Mouse (Mus musculus): ENCODE measurements around the gene Frmd4a. TPM values are rescaled to one million over a fixed set of nuclear protein-coding genes. Genes with fewer than 3 reads are reported as not detected.
"Not testable (repeated sequence)": the region's sequence is repeated elsewhere in the genome, so short reads cannot be mapped to it uniquely, and the experiment has no call there.

The Frmd4a gene
- polyA plus RNA-seq, 1 experiment from 2014 or later = 6.6 TPM

- ATAC-seq = no peak
- Histone ChIP-seq H3K9me3 (ENCODE audit: low read length) (no peaks in the 10 kb centered on the region), H3K4me3 (ENCODE audit: low read depth, low read length) (no peak overlapping the region), H3K4me1 (ENCODE audit: insufficient read depth) (no peaks in the 10 kb centered on the region), H3K36me3 (replicated peaks; ENCODE audit: insufficient read depth, low read length) (peaks cover 57% of the 10 kb centered on the region), H3K4me2 (ENCODE audit: low read depth, low read length) (no peak overlapping the region), H3K27me3 (ENCODE audit: insufficient read depth, low read length) (no peaks in the 10 kb centered on the region), H3K9ac (replicated peaks) (no peak overlapping the region), H3K27ac (ENCODE audit: low read depth) (no peak overlapping the region)
- WGBS (ENCODE audit: insufficient replicate concordance) = 90% methylated on average over 10 of the region's 10 CpGs
- no peak for TF ChIP-seq EP300 (IDR thresholded peaks at IDR 0.05; ENCODE audit: low read depth)
- no peak for TF ChIP-seq CTCF (IDR thresholded peaks at IDR 0.05; ENCODE audit: low read depth)
- DNase-seq = no peak
Observed at GRCm38 (mm10) chr2:4611704-4612103, 594.2 kb downstream of the Frmd4a start.

GRCm38 (mm10) chr2:4614276-4614929 is 596.9 kb downstream of the Frmd4a start:
- not testable (repeated sequence) for H3K9ac ChIP-seq (replicated peaks); H3K27me3 ChIP-seq (ENCODE audit: insufficient read depth, low read length); H3K4me1 ChIP-seq (ENCODE audit: insufficient read depth); H3K27ac ChIP-seq (ENCODE audit: low read depth); DNase-seq; H3K4me2 ChIP-seq (ENCODE audit: low read depth, low read length); H3K4me3 ChIP-seq (ENCODE audit: low read depth, low read length); ATAC-seq; H3K9me3 ChIP-seq (ENCODE audit: low read length)
- peaks cover 35% of the 10 kb centered on the region for H3K36me3 ChIP-seq (replicated peaks; ENCODE audit: insufficient read depth, low read length)
- WGBS (ENCODE audit: insufficient replicate concordance) = 78% methylated on average over 6 of the region's 6 CpGs

- 86% methylated on average over 2 of the region's 2 CpGs for WGBS (ENCODE audit: insufficient replicate concordance)
- H3K27ac ChIP-seq (ENCODE audit: low read depth) = no peak overlapping the region
- no peaks in the 10 kb centered on the region for H3K27me3 ChIP-seq (ENCODE audit: insufficient read depth, low read length)
- peaks cover 31% of the 10 kb centered on the region for H3K36me3 ChIP-seq (replicated peaks; ENCODE audit: insufficient read depth, low read length)
- H3K4me3 ChIP-seq (ENCODE audit: low read depth, low read length) = no peak overlapping the region
- no peak for TF ChIP-seq EP300 (IDR thresholded peaks at IDR 0.05; ENCODE audit: low read depth)
- TF ChIP-seq CTCF (IDR thresholded peaks at IDR 0.05; ENCODE audit: low read depth) = no peak
- H3K4me1 ChIP-seq (ENCODE audit: insufficient read depth) = no peaks in the 10 kb centered on the region
- ATAC-seq = no peak
- DNase-seq = no peak
- no peak overlapping the region for H3K4me2 ChIP-seq (ENCODE audit: low read depth, low read length)
- no peak overlapping the region for H3K9ac ChIP-seq (replicated peaks)
- H3K9me3 ChIP-seq (ENCODE audit: low read length) = no peaks in the 10 kb centered on the region
Observed at GRCm38 (mm10) chr2:4615014-4615546, 597.6 kb downstream of the Frmd4a start.

GRCm38 (mm10) chr2:4616995-4617394 is 599.5 kb downstream of the Frmd4a start:
- no peak for TF ChIP-seq CTCF (IDR thresholded peaks at IDR 0.05; ENCODE audit: low read depth)
- TF ChIP-seq EP300 (IDR thresholded peaks at IDR 0.05; ENCODE audit: low read depth) = no peak
- Histone ChIP-seq H3K4me3 (ENCODE audit: low read depth, low read length) (no peak overlapping the region), H3K9me3 (ENCODE audit: low read length) (no peaks in the 10 kb centered on the region), H3K36me3 (replicated peaks; ENCODE audit: insufficient read depth, low read length) (peaks cover 13% of the 10 kb centered on the region), H3K4me2 (ENCODE audit: low read depth, low read length) (no peak overlapping the region), H3K27ac (ENCODE audit: low read depth) (no peak overlapping the region), H3K27me3 (ENCODE audit: insufficient read depth, low read length) (no peaks in the 10 kb centered on the region), H3K4me1 (ENCODE audit: insufficient read depth) (no peaks in the 10 kb centered on the region), H3K9ac (replicated peaks) (no peak overlapping the region)
- ATAC-seq = no peak
- 89% methylated on average over 4 of the region's 4 CpGs for WGBS (ENCODE audit: insufficient replicate concordance)
- no peak for DNase-seq

GRCm38 (mm10) chr2:4619126-4619525 is 601.6 kb downstream of the Frmd4a start:
- not testable (repeated sequence) for DNase-seq; H3K27ac ChIP-seq (ENCODE audit: low read depth); H3K27me3 ChIP-seq (ENCODE audit: insufficient read depth, low read length); H3K4me3 ChIP-seq (ENCODE audit: low read depth, low read length); H3K4me2 ChIP-seq (ENCODE audit: low read depth, low read length); H3K4me1 ChIP-seq (ENCODE audit: insufficient read depth); H3K9me3 ChIP-seq (ENCODE audit: low read length); H3K9ac ChIP-seq (replicated peaks); ATAC-seq
- peaks cover 16% of the 10 kb centered on the region for H3K36me3 ChIP-seq (replicated peaks; ENCODE audit: insufficient read depth, low read length)

- peaks cover 19% of the 10 kb centered on the region for H3K36me3 ChIP-seq (replicated peaks; ENCODE audit: insufficient read depth, low read length)
- H3K4me2 ChIP-seq (ENCODE audit: low read depth, low read length) = no peak overlapping the region
- ATAC-seq (no peak), DNase-seq (no peak)
- H3K27ac ChIP-seq (ENCODE audit: low read depth) = no peak overlapping the region
- H3K4me3 ChIP-seq (ENCODE audit: low read depth, low read length) = no peak overlapping the region
- 66% methylated on average over 6 of the region's 6 CpGs for WGBS (ENCODE audit: insufficient replicate concordance)
- no peaks in the 10 kb centered on the region for H3K9me3 ChIP-seq (ENCODE audit: low read length)
- no peaks in the 10 kb centered on the region for H3K4me1 ChIP-seq (ENCODE audit: insufficient read depth)
- H3K9ac ChIP-seq (replicated peaks) = no peak overlapping the region
- TF ChIP-seq EP300 (IDR thresholded peaks at IDR 0.05; ENCODE audit: low read depth) (no peak), CTCF (IDR thresholded peaks at IDR 0.05; ENCODE audit: low read depth) (no peak)
- no peaks in the 10 kb centered on the region for H3K27me3 ChIP-seq (ENCODE audit: insufficient read depth, low read length)
Observed at GRCm38 (mm10) chr2:4619893-4620593, 602.5 kb downstream of the Frmd4a start.

Data from liver, postnatal 0 days (tissue).